Mouse (Mus musculus): ENCODE measurements around the gene Plekhb2. TPM values are rescaled to one million over a fixed set of nuclear protein-coding genes. Genes with fewer than 3 reads are reported as not detected.
A peak's percentile ranks its signal among the peaks of the same experiment; 100 is the strongest.

The Plekhb2 gene
- total RNA-seq (2022) = 10 to 100 TPM; 61.3 to 67.2 (median 62.5) TPM

DNA sequence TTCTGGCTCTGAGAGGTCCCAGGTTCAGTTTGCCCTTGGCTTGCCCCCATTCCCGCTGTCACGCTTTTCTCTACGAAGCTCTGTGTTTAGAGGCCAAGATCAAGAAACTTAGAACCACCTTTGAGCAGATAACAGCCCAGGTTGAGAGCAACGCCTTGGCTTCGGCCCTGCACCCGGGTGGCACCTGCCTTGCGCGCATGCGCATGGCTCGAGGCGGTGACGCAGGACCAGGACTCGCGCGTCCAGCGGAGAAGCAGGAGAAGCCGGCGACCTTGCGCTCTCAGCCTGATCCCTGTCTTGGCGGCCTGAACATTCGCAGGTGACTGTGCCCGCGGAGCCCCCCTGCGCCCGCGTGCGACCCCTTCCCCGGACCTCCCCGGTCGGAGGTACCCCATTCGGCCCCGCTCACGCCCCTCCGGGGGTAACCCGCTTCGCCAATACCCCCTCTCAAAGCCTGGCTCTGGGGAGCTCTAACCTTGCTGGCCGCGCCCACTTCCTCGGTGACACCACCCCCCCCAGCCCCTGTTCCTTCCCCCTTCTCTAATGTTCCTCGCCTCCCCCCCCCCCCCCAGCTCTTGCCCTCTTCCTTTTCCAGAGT lies at the start of gene Plekhb2:
TSS of gene Plekhb2 (plus strand) at position 232 of the 598 bp plus-strand sequence.
- peak; percentile 73 to 84 for DNase-seq (ENCODE audit: low spot score in 2 of 2)

DNA sequence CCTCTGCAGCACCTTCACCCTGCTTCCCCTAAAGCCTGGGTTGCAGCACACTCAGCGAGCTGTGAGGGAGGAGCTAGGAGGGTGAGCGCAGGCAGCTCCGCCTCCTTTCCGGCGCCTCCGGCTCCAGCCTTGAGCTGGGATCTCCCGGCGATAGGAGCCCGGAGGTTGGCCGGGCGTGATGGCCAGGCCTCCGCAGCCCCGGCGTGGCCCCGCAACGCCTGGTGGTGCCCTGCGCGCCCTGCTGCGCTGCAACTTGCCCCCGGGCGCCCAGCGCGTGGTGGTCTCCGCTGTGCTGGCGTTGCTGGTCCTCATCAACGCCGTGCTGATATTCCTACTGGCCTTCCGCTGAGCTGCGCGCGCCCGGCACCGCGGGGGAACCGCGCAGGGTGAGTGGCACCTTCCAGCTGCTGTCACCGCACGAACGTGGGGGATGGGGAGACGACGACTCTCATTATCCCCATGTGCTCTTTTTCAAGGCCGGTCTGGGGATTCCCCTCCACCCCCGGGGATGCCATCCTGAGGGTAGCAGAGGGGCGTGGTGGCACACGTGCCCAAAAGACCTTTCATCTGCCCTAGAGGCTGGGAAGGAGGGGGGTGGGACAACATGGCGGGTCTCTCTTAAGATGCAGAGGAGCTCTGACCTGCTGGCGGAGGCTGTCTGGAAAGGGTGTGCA lies 48.0 kb upstream of the Plekhb2 start:
- peak in 1 of 2 experiments; percentile 32 for DNase-seq (ENCODE audit: low spot score in 2 of 2)

DNA sequence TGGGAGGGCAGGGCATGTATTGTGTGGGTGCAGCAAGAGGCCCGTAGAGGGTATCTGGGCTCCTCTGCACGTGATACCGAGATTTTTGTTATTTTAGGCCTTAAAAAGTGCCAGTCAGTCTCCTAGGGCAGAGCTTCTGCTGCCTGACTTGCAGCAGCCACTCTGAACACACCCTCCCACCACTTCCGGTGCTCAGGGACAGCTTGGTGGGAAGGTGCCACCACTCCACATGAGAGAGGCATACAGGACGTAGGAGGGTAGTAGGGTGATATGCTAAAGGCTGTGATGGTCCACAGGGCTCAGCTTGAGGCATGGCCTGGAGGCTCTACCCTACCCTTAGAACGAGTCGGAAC lies 47.5 kb upstream of the Plekhb2 start:
- no peak for DNase-seq (ENCODE audit: low spot score in 2 of 2)

DNA sequence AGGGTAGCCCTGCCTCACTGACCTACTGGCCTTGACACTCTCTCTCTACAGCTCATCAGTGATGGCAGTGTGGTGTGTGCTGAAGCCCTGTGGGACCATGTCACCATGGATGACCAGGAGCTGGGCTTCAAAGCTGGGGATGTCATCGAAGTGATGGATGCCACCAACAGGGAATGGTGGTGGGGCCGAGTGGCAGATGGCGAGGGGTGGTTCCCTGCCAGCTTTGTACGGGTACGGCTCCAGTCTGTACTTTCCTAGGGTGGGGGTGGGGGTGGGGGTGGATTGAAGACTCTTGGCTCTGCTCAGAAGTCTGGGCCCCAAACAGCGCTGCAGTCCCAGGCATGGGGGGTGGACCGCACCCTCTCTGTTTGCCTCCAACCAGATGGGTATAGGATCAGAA lies 44.9 kb upstream of the Plekhb2 start:
- no peak for DNase-seq (ENCODE audit: low spot score in 2 of 2)

GRCm38 (mm10) chr1:34805931-34806520 lies 43.8 kb upstream of the Plekhb2 start:
- no peak for DNase-seq (ENCODE audit: low spot score in 2 of 2)

DNA sequence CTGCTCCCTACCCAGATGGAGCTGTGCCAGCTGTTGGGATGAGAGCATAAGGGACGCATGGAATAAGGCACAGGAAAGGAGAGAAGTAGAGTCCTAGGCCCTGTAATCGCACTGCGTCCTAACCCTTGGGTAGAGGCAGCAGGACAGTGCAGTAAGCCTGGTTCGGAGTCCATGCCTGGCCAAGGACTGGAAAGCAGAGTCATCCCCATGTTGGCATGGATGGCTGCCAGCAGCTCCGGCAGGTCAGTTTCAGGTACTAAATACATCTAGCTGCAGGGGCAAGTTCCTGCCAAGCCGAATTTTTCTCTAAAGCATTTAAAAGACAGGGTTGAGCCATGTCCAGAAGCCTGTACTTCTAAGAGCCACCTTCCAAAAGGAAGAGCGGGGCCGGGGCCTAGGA lies 41.3 kb upstream of the Plekhb2 start:
- DNase-seq (ENCODE audit: low spot score in 2 of 2) = no peak

GRCm38 (mm10) chr1:34810293-34810692 lies 39.5 kb upstream of the Plekhb2 start:
- DNase-seq (ENCODE audit: low spot score in 2 of 2) = no peak

GRCm38 (mm10) chr1:34811035-34811434 lies 38.7 kb upstream of the Plekhb2 start:
- DNase-seq (ENCODE audit: low spot score in 2 of 2) = no peak

GRCm38 (mm10) chr1:34811581-34811980 lies 38.2 kb upstream of the Plekhb2 start:
- no peak for DNase-seq (ENCODE audit: low spot score in 2 of 2)

GRCm38 (mm10) chr1:34812407-34813247 lies 37.1 kb upstream of the Plekhb2 start:
- DNase-seq (ENCODE audit: low spot score in 2 of 2) = no peak

GRCm38 (mm10) chr1:34815843-34816242 lies 33.9 kb upstream of the Plekhb2 start:
- no peak for DNase-seq (ENCODE audit: low spot score in 2 of 2)

GRCm38 (mm10) chr1:34819225-34819910 lies 30.4 kb upstream of the Plekhb2 start:
- no peak for DNase-seq (ENCODE audit: low spot score in 2 of 2)

DNA sequence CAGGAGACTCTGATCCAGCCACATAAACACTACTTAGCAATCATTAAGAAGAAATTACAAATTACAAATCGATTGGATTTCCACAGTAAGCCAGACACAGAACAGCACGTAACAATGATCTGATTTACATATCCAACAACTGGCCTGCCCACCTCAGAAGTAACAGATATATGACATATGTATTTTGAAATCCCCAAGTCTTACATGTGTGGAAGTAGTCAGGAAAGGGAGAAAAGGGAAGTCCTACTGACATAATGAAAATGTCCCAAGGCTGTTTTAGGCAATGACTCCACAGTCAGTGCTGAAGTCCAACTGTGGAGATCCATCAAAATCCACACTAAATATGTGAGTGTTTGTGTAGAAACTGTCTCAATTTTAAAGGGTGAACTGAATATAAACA lies 28.4 kb upstream of the Plekhb2 start:
- DNase-seq (ENCODE audit: low spot score in 2 of 2) = no peak

- DNase-seq (ENCODE audit: low spot score in 2 of 2) = no peak
These were observed 27.8 kb upstream of the Plekhb2 start for GRCm38 (mm10) chr1:34822003-34822402.

- DNase-seq (ENCODE audit: low spot score in 2 of 2) = no peak
These were observed 27.0 kb upstream of the Plekhb2 start for GRCm38 (mm10) chr1:34822746-34823145.

DNA sequence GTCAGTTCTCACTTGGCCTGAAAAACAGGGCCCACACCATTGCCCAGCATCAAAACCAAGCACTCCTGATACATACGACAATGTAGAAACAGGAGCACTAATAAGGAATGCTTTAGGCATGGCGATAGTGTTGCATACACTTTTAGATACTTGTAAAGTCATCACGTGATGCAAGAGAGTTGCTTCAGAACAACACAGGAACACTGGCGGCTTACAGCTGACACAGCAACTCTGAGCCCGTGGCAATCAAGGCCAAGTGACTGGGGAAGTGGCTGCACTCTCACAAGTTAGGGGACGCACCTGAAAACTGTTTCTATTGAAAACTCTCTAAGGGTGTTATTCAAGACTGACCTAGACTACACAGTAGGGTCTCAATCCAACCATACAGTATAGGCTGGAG lies 26.4 kb upstream of the Plekhb2 start:
- DNase-seq (ENCODE audit: low spot score in 2 of 2) = no peak

GRCm38 (mm10) chr1:34824208-34824607 lies 25.6 kb upstream of the Plekhb2 start:
- no peak for DNase-seq (ENCODE audit: low spot score in 2 of 2)

- no peak for DNase-seq (ENCODE audit: low spot score in 2 of 2)
These were observed 23.9 kb upstream of the Plekhb2 start for GRCm38 (mm10) chr1:34825909-34826308.

- DNase-seq (ENCODE audit: low spot score in 2 of 2) = peak; percentile 26 to 40
These were observed 21.9 kb upstream of the Plekhb2 start for GRCm38 (mm10) chr1:34827900-34828299.

DNA sequence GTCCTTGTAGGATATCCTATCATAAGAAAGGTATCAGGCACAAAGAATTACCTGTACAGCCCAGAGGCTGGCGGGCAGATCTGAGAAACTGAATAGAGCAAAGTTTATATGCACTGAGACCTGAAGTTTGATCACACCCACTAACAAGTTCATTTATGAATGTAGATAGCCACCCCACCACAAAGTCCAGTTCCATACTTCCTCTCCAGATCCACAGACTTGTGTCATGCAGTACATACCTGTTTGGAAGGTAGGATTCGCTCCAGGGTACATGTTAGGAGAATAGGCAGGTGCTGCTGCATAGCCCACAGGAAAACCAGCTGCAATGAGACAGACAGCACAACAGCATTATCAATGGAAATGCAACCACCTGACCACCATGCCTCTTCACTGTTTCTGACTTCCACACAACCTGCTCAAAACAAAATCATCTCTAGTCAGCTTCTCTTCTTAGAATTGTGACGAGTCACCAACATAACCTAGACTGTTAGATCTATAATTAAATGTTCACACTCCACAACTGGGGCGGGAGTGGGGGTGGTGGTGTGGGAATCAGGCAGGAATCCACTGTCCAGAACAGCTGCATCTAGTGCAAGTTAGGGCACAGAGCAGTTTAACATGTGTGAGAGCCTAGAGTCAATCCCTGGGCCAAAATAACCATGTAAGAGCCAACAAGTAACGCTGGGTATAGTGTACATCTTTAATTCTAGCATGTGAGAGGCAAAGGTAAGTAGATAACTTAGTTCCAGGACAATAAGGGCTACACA lies 21.1 kb upstream of the Plekhb2 start:
- peak in 1 of 2 experiments; percentile 52 for DNase-seq (ENCODE audit: low spot score in 2 of 2)

DNA sequence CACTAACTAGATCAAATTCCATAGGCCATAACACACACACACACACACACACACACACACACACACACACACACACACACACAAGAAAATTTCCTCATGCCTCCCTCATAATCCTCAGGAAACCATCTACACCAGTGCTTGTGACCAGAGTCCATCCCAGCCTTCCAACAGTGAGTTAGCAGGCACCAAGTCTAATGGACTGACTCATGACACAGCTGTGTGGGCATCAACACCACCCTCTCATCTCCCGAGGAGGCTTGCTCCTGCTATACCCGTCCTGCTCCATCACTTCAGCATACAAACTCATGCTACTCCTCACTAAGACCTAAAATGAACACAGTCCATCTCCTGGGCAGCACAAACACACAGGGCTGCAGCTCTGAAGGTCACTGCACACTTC lies 18.8 kb upstream of the Plekhb2 start:
- DNase-seq (ENCODE audit: low spot score in 2 of 2) = no peak

Data from gastrocnemius, adult 8-10 months (tissue).